Mouse (Mus musculus) forebrain, embryonic 14.5 days (tissue): ENCODE data around the gene Dync1i1. TPM values are rescaled to one million over a fixed set of nuclear protein-coding genes. Genes with fewer than 3 reads are reported as not detected.

Experiments
- ATAC-seq: fragments of 200-750 bp; cut with Nextera tagmentation; 2 replicates; pipeline ENCODE4 v1.8.0; 2017; ENCODE audit warnings: mild to moderate bottlenecking, moderate library complexity
- DNase-seq: peaks from one replicate; pipeline ENCODE4 v3.0.0-alpha.2; 2015; ENCODE audit warnings: low spot score
- H3K27ac ChIP-seq: fragments of 300-500 bp; sonication (generic); 2 replicates; pipeline ENCODE4 v1.5.1; 2014; ENCODE audit warnings: low read depth, mild to moderate bottlenecking, control low read depth, low read length, moderate library complexity
- H3K27me3 ChIP-seq: fragments of 300-500 bp; sonication (generic); replicated peaks from 2 replicates; pipeline ENCODE4 v1.6.1; 2014; ENCODE audit warnings: low read length, control low read depth, mixed read lengths; ENCODE audit not compliant: control insufficient read depth, insufficient read depth
- H3K36me3 ChIP-seq: fragments of 300-500 bp; sonication (generic); 2 replicates; pipeline ENCODE4 v1.6.1; 2014; ENCODE audit warnings: low read length, control low read depth; ENCODE audit not compliant: control insufficient read depth, insufficient read depth
- H3K4me1 ChIP-seq: fragments of 300-500 bp; sonication (generic); 2 replicates; pipeline ENCODE4 v1.6.1; 2014; ENCODE audit warnings: antibody characterized with exemption, low read length, control low read depth; ENCODE audit not compliant: control insufficient read depth, insufficient read depth
- H3K4me2 ChIP-seq: fragments of 300-500 bp; sonication (generic); 2 replicates; pipeline ENCODE4 v1.6.1; 2014; ENCODE audit warnings: mild to moderate bottlenecking, control low read depth, low read length
- H3K4me3 ChIP-seq: fragments of 300-500 bp; sonication (generic); 2 replicates; pipeline ENCODE4 v1.5.1; 2014; ENCODE audit warnings: low read depth, low read length, control low read depth
- H3K9ac ChIP-seq: fragments of 300-500 bp; sonication (generic); 2 replicates; pipeline ENCODE4 v1.6.1; 2014; ENCODE audit warnings: mild to moderate bottlenecking, low read length, control low read depth, moderate library complexity
- H3K9me3 ChIP-seq: fragments of 300-500 bp; sonication (generic); replicated peaks from 2 replicates; pipeline ENCODE4 v1.6.1; 2016; ENCODE audit warnings: low read length, control low read depth, mixed read lengths; ENCODE audit not compliant: control insufficient read depth
- WGBS: fragments of 180-500 bp; shearing (Covaris S2); extraction: QIAGEN DNeasy Blood & Tissue Kit; methylation state at CpG from one replicate; pipeline ENCODE4 v1.1.7; 2014; 5-methylcytosine and 5-hydroxymethylcytosine counted together
- polyA plus RNA-seq: library from polyadenylated mRNA; unstranded; fragments of >200 nt; fragmentation: Nextera tagmentation; extraction: Ambion mirVana; gene quantifications from 2 replicates; pipeline ENCODE4 v1.2.1, GENCODE M21; 2014

The Dync1i1 gene
- polyA plus RNA-seq, 1 experiment from 2014 or later, result 56.0 TPM

GRCm38 (mm10) chr6:5723986-5724385, 1.5 kb upstream of the Dync1i1 start:
- WGBS, result 70% methylated on average over 1 of the region's 1 CpGs
- Histone ChIP-seq H3K4me3 (no peak overlapping the region), H3K4me2 (no peak overlapping the region), H3K27me3 (no peaks in the 10 kb centered on the region), H3K36me3 (no peaks in the 10 kb centered on the region), H3K4me1 (peaks cover 5% of the 10 kb centered on the region; the same call in 1 of the 2 replicates), H3K9ac (no peak overlapping the region), H3K27ac (no peak overlapping the region), H3K9me3 (no peaks in the 10 kb centered on the region)
- DNase-seq (no peak), ATAC-seq (no peak)

GRCm38 (mm10) chr6:5726237-5726670, 815 bp downstream of the Dync1i1 start:
- ATAC-seq, result peak; percentile 64; the same call in 1 of the 2 replicates
- 1% methylated on average over 10 of the region's 10 CpGs for WGBS
- peak; percentile 40 for DNase-seq

DNA sequence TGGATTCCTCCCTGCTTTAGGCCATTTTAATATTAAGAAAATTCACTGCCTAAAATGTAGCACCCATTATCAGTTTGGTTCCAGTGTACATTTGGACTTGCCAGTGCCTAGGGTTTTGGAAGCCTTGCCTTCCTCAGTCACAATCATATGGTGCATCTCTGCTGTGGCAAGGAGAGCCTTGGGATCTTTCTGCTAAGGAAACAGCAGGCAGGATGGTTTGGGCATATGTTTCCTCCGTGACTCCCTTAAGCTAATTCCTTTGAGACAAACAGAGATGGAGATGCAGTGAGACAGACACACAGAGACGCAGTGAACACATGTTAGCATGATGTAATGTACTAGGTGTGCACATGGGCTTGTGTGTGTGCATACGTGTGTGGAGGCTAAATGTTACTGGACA, 7.8 kb downstream of the Dync1i1 start:
- H3K27ac ChIP-seq, result no peak overlapping the region
- no peak overlapping the region for H3K4me2 ChIP-seq
- no peaks in the 10 kb centered on the region for H3K27me3 ChIP-seq
- ATAC-seq (no peak; the same call in 1 of the 2 replicates), DNase-seq (no peak)
- no peaks in the 10 kb centered on the region for H3K9me3 ChIP-seq
- H3K4me1 ChIP-seq, result no peaks in the 10 kb centered on the region
- H3K36me3 ChIP-seq, result no peaks in the 10 kb centered on the region
- H3K4me3 ChIP-seq, result no peak overlapping the region
- no peak overlapping the region for H3K9ac ChIP-seq
- 83% methylated on average over 3 of the region's 3 CpGs for WGBS

More at GRCm38 (mm10) chr6:5726237-5726670, 815 bp downstream of the Dync1i1 start:
- Histone ChIP-seq H3K27me3 (no peaks in the 10 kb centered on the region), H3K27ac (0 out of 2 replicates have a peak overlapping the region, but pooled peaks have one; percentile 65), H3K4me1 (peaks cover 5% of the 10 kb centered on the region; the same call in 1 of the 2 replicates), H3K36me3 (no peaks in the 10 kb centered on the region), H3K9me3 (no peaks in the 10 kb centered on the region), H3K9ac (peak overlapping the region; percentile 67), H3K4me3 (peak overlapping the region; percentile 43), H3K4me2 (peak overlapping the region; percentile 85)

DNA sequence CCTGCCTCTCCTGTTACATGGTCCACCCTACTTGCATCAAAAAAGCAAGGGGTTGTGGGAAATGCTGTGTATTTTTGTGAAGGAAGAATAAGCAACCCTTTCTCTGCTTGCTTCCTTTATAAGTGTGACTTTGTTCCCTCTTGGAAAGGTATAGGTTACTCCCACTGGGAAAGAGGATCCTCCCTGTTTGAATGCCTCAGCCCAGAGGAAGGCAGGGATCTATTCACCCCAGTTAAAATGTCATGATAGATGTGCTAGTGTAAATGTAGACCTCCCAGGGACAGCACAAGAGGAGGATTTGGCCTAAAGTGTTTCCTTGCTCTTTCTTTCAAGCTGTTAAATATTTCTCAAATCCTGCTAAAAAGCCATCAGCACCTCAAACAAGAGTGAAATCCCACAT, 9.0 kb downstream of the Dync1i1 start:
- Histone ChIP-seq H3K4me1 (no peaks in the 10 kb centered on the region), H3K27ac (no peak overlapping the region), H3K27me3 (no peaks in the 10 kb centered on the region), H3K4me2 (no peak overlapping the region), H3K4me3 (no peak overlapping the region), H3K9me3 (no peaks in the 10 kb centered on the region), H3K9ac (no peak overlapping the region), H3K36me3 (no peaks in the 10 kb centered on the region)
- ATAC-seq (no peak), DNase-seq (no peak)

DNA sequence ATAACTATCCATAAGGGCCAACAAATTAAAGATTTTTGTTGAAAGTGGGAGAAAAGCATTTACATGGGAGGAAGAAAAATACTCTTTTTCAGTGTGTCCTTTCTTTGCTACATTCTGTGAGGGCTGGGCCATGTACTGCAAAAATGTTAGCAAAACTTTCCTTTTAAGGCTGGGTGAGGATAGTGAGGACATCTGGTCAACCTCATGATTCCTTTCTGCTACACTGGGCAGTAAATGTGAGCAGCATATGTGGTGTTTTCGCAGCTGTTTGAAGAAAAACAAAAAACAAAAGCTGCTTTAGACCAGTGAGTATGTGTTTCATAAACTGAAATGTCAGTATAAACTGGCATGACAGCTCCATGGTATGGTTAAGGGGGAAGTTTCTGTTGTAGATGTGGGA, 9.4 kb downstream of the Dync1i1 start:
- H3K4me3 ChIP-seq, result no peak overlapping the region
- no peaks in the 10 kb centered on the region for H3K9me3 ChIP-seq
- H3K4me1 ChIP-seq, result no peaks in the 10 kb centered on the region
- no peak overlapping the region for H3K4me2 ChIP-seq
- no peaks in the 10 kb centered on the region for H3K36me3 ChIP-seq
- DNase-seq, result no peak
- H3K27ac ChIP-seq, result no peak overlapping the region
- no peaks in the 10 kb centered on the region for H3K27me3 ChIP-seq
- WGBS, result 80% methylated on average over 1 of the region's 1 CpGs
- H3K9ac ChIP-seq, result no peak overlapping the region
- no peak for ATAC-seq

GRCm38 (mm10) chr6:5739711-5740110, 14.3 kb downstream of the Dync1i1 start:
- peak; percentile 63 for DNase-seq
- Histone ChIP-seq H3K9me3 (no peaks in the 10 kb centered on the region), H3K4me1 (no peaks in the 10 kb centered on the region), H3K4me3 (no peak overlapping the region), H3K27ac (peak overlapping the region; percentile 52; the same call in 1 of the 2 replicates), H3K36me3 (no peaks in the 10 kb centered on the region), H3K9ac (no peak overlapping the region), H3K27me3 (no peaks in the 10 kb centered on the region), H3K4me2 (no peak overlapping the region)
- WGBS, result 76% methylated on average over 7 of the region's 7 CpGs
- ATAC-seq, result peak; percentile 91; the same call in 1 of the 2 replicates

- WGBS, result 87% methylated on average over 6 of the region's 6 CpGs
- Histone ChIP-seq H3K4me2 (no peak overlapping the region), H3K9me3 (no peaks in the 10 kb centered on the region), H3K4me3 (no peak overlapping the region), H3K27me3 (no peaks in the 10 kb centered on the region), H3K27ac (no peak overlapping the region), H3K9ac (no peak overlapping the region), H3K4me1 (no peaks in the 10 kb centered on the region), H3K36me3 (no peaks in the 10 kb centered on the region)
- ATAC-seq, result no peak
- no peak for DNase-seq
Measured at GRCm38 (mm10) chr6:5741395-5742032, 16.1 kb downstream of the Dync1i1 start.

GRCm38 (mm10) chr6:5750079-5750711, 24.8 kb downstream of the Dync1i1 start:
- Histone ChIP-seq H3K36me3 (no peaks in the 10 kb centered on the region), H3K4me1 (no peaks in the 10 kb centered on the region), H3K27me3 (no peaks in the 10 kb centered on the region), H3K4me3 (no peak overlapping the region), H3K27ac (no peak overlapping the region), H3K4me2 (no peak overlapping the region), H3K9ac (no peak overlapping the region), H3K9me3 (no peaks in the 10 kb centered on the region)
- WGBS, result 80% methylated on average over 6 of the region's 6 CpGs
- ATAC-seq (no peak), DNase-seq (no peak)

DNA sequence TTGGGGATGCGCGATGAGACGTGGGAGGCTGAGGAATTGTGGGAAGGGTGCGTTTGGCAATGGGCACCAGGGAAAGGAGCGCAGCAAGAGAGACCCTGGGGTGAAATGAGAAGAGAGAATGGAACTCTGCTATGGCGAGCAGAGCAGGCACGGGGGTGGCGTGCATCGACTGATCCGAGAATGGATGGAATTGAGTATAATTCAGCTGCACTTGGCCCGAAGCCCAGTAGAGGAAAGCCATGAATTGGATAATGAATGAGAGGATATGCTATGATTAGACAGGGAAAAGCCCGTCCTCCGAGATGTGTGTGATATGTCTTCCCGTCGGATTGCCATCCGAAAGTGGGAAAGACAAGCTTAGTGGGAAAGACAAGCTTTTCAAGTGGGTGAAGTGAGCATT, 26.7 kb downstream of the Dync1i1 start:
- H3K4me3 ChIP-seq, result no peak overlapping the region
- no peak overlapping the region for H3K9ac ChIP-seq
- ATAC-seq (peak; percentile 54), DNase-seq (peak; percentile 72)
- no peaks in the 10 kb centered on the region for H3K36me3 ChIP-seq
- no peak overlapping the region for H3K27ac ChIP-seq
- no peaks in the 10 kb centered on the region for H3K4me1 ChIP-seq
- no peaks in the 10 kb centered on the region for H3K27me3 ChIP-seq
- WGBS, result 56% methylated on average over 16 of the region's 16 CpGs
- H3K9me3 ChIP-seq, result no peaks in the 10 kb centered on the region
- no peak overlapping the region for H3K4me2 ChIP-seq
